Mouse (Mus musculus): ENCODE results near the gene Sh3d21.

DNA sequence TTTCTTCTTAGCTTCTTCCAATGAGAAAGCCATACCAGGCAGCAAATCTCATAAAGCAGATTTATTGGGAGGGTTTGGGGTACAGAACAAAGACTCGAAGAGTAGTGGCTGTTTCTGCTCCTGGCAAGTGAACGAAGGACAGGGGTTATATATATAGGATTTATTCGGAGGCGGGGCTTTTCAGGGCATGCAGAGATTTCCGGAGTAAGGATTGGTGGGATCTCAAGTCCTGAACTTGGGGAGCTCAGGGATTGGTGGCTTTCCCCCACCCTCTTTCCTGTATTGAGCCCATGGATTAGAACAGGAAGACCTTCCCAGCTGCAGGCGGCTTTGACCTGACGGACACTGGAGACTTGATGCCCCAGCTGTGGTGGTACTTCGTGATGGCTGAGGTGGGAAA, 40.7 kb upstream of the Sh3d21 start:
- TF ChIP-seq CTCF (IDR thresholded peaks at IDR 0.05) (no peak), EP300 (IDR thresholded peaks at IDR 0.05) (no peak)

Data from lung, postnatal 0 days (tissue).